Mouse (Mus musculus) neural tube, embryonic 11.5 days (tissue): ENCODE results near the gene Csnk1g1. TPM values are rescaled to one million over a fixed set of nuclear protein-coding genes. Genes with fewer than 3 reads are reported as not detected.

ENCODE experiments used
- ATAC-seq: fragments of 200-750 bp; cut with Nextera tagmentation; 2 replicates; pipeline ENCODE4 v1.8.0; 2017; ENCODE audit warnings: moderate number of reproducible peaks, mild to moderate bottlenecking, moderate TSS enrichment, moderate library complexity; ENCODE audit not compliant: insufficient read depth, low FRiP score, low TSS enrichment
- DNase-seq: peaks from one replicate; pipeline ENCODE4 v3.0.0-alpha.2; 2015; ENCODE audit warnings: low spot score
- H3K27ac ChIP-seq: fragments of 300-500 bp; sonication (generic); 2 replicates; pipeline ENCODE4 v1.5.1; 2014; ENCODE audit warnings: low read depth, mild to moderate bottlenecking, low read length
- H3K27me3 ChIP-seq: fragments of 300-500 bp; sonication (generic); 2 replicates; pipeline ENCODE4 v1.6.1; 2014; ENCODE audit warnings: mild to moderate bottlenecking, low read length, mixed read lengths; ENCODE audit not compliant: control insufficient read depth, insufficient read depth
- H3K36me3 ChIP-seq: fragments of 300-500 bp; sonication (generic); 2 replicates; pipeline ENCODE4 v1.6.1; 2014; ENCODE audit warnings: mild to moderate bottlenecking, low read length, moderate library complexity, mixed read lengths; ENCODE audit not compliant: control insufficient read depth, insufficient read depth
- H3K4me1 ChIP-seq: fragments of 300-500 bp; sonication (generic); 2 replicates; pipeline ENCODE4 v1.6.1; 2014; ENCODE audit warnings: low read length, mixed read lengths; ENCODE audit not compliant: control insufficient read depth, insufficient read depth
- H3K4me2 ChIP-seq: fragments of 300-500 bp; sonication (generic); 2 replicates; pipeline ENCODE4 v1.6.1; 2014; ENCODE audit warnings: low read depth, mild to moderate bottlenecking, moderate library complexity
- H3K4me3 ChIP-seq: fragments of 300-500 bp; sonication (generic); 2 replicates; pipeline ENCODE4 v1.5.1; 2014; ENCODE audit warnings: low read depth, low read length
- H3K9ac ChIP-seq: fragments of 300-500 bp; sonication (generic); 2 replicates; pipeline ENCODE4 v1.6.1; 2014; ENCODE audit warnings: mild to moderate bottlenecking, low read length
- H3K9me3 ChIP-seq: fragments of 300-500 bp; sonication (generic); 2 replicates; pipeline ENCODE4 v1.6.1; 2016; ENCODE audit warnings: low read length; ENCODE audit not compliant: control insufficient read depth
- WGBS: fragments of 180-500 bp; shearing (Covaris S2); extraction: QIAGEN DNeasy Blood & Tissue Kit; methylation state at CpG from one replicate; pipeline ENCODE4 v1.1.7; 2014; 5-methylcytosine and 5-hydroxymethylcytosine counted together
- polyA plus RNA-seq: library from polyadenylated mRNA; unstranded; fragments of >200 nt; fragmentation: Nextera tagmentation; extraction: Ambion mirVana; gene quantifications from 2 replicates; pipeline ENCODE4 v1.2.1, GENCODE M21; 2014

Gene Csnk1g1
- polyA plus RNA-seq, 1 experiment from 2014 or later, result 20.9 TPM

DNA sequence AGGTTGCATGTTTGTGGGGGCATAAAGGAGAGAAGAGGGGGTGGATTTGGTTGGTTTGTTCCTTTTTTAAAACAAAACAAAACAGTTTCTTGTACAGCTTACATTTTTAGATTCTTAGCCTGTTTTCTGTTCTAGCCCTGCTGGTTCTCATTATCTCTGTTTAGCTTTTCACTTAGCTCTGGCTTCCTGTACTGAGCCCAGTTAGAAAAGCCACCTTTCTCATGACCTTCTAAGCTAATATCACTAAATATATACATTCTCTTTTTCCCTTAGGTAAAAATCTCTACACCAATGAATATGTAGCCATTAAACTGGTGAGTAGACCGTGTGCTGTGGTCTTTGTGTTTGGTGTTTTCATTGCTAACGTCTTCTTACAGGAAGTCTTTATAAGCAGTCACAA lies 64.5 kb downstream of the Csnk1g1 start:
- DNase-seq (no peak), ATAC-seq (no peak)
- H3K4me1 ChIP-seq, result 0 out of 2 replicates have a peak, but pooled peaks cover 2% of the 10 kb centered on the region
- no peaks in the 10 kb centered on the region for H3K9me3 ChIP-seq
- WGBS, result 69% methylated on average over 2 of the region's 2 CpGs
- H3K4me2 ChIP-seq, result no peak overlapping the region
- H3K4me3 ChIP-seq, result no peak overlapping the region
- no peak overlapping the region for H3K9ac ChIP-seq
- no peaks in the 10 kb centered on the region for H3K36me3 ChIP-seq
- no peaks in the 10 kb centered on the region for H3K27me3 ChIP-seq
- H3K27ac ChIP-seq, result no peak overlapping the region

DNA sequence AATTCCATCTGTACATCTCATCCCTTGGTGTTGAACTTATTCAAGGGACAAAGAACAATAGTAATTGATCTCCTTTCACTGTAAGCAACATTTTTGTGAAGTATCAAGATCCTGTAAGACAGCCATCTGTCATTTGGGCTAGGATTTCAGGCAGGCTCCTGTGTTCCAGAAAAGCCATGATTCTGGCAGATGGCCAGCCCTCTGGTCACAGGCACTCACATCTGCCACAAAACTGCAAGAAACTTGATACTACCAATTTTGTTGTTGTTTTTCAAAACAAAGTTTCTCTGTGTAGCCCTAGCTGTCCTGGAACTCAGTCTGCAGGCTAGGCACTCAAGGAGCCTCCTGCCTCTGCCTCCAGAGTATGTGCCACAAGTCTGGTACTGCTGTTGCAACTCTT lies 67.2 kb downstream of the Csnk1g1 start:
- peak; percentile 18 for DNase-seq
- no peaks in the 10 kb centered on the region for H3K36me3 ChIP-seq

DNA sequence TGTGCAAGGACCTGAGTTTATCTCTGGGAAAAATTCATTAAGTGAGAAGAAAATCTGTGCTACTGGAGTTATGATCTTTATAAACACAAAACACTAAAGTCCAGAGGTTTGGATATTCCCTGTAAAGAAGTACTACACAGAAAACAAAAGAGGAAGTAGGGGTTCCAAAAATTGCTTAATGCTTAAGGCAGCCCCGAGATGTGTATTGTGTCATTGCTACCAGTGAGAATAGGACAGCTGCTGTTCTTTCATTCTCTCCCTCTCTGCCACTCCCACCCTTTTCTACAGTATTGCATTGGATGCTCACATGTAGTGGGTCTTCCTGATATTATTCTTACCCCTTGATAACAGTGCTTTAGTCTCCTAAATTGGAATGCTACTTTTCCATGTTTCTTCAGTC lies 74.1 kb downstream of the Csnk1g1 start:
- no peak for DNase-seq
- Histone ChIP-seq H3K27ac (no peak overlapping the region), H3K9me3 (no peaks in the 10 kb centered on the region), H3K9ac (no peak overlapping the region), H3K4me1 (no peaks in the 10 kb centered on the region), H3K36me3 (no peaks in the 10 kb centered on the region), H3K4me2 (no peak overlapping the region), H3K4me3 (no peak overlapping the region), H3K27me3 (no peaks in the 10 kb centered on the region)
- 83% methylated on average over 1 of the region's 1 CpGs for WGBS
- no peak for ATAC-seq

More for the DNA sequence above, 67.2 kb downstream of the Csnk1g1 start:
- H3K9ac ChIP-seq, result no peak overlapping the region
- H3K4me2 ChIP-seq, result no peak overlapping the region
- no peak overlapping the region for H3K4me3 ChIP-seq
- H3K9me3 ChIP-seq, result no peaks in the 10 kb centered on the region
- 0 out of 2 replicates have a peak, but pooled peaks cover 2% of the 10 kb centered on the region for H3K4me1 ChIP-seq
- ATAC-seq, result no peak
- H3K27me3 ChIP-seq, result no peaks in the 10 kb centered on the region
- H3K27ac ChIP-seq, result no peak overlapping the region

DNA sequence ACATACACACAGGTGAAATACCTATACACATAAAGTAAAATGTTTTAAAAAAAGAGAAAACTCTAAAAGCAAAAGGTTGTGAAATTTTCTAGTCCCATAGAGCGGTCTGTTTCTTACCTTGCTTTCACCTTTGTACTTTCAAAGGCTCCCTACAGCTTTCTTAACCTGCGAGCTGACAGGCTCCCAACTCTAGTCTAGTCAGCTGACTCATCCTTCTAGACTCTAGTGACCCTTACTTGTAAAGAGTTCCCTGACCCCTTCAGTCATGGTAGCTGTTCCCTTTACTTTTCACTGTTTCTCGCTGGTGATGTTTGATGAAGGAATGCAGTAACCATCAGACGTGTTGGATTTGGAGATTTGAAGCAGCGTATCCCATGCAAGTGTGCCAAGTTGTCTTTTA lies 78.3 kb downstream of the Csnk1g1 start:
- ATAC-seq (no peak), DNase-seq (no peak)
- Histone ChIP-seq H3K27me3 (no peaks in the 10 kb centered on the region), H3K4me2 (no peak overlapping the region), H3K4me3 (no peak overlapping the region), H3K9ac (no peak overlapping the region), H3K4me1 (no peaks in the 10 kb centered on the region), H3K36me3 (no peaks in the 10 kb centered on the region), H3K9me3 (no peaks in the 10 kb centered on the region), H3K27ac (no peak overlapping the region)
- WGBS, result 89% methylated on average over 5 of the region's 5 CpGs

DNA sequence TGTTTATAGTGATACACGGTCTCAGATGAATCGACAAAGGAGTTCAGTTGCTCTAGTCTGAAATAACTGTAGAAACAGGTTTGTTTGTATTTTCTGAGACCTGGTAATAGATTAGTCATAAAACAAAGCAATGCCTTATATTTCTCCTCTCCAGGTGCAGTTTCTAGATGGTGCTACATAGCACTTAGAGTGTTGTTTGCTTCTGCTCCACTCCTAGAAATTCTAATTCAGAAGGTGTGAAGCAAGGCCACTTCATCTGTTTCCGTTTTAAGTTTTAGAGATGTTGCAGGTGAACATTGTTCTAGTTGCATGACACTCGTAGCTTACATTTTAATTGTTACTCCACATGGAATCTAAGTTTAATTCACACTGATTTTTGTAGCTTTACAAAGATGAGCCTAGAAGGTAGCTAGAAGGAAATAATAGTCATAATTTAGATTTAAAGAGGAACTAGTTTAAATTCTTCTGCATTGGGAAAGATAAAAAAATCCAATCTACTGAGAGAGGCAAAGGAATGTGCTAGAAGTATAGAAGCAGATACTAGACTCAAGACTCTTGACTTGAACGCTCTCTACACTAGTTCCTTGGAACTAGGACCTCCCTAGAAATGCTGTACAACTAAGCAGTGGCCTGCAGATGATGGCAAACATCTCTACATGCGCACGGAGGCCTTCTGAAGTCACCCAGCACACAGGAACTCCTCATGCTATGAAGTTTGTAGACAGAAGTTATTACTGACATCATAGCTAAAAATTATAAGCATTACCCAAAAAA lies 87.1 kb downstream of the Csnk1g1 start:
- ATAC-seq (no peak), DNase-seq (no peak)
- no peaks in the 10 kb centered on the region for H3K4me1 ChIP-seq
- H3K27me3 ChIP-seq, result no peaks in the 10 kb centered on the region
- H3K9ac ChIP-seq, result no peak overlapping the region
- no peak overlapping the region for H3K27ac ChIP-seq
- H3K9me3 ChIP-seq, result no peaks in the 10 kb centered on the region
- H3K4me3 ChIP-seq, result no peak overlapping the region
- no peaks in the 10 kb centered on the region for H3K36me3 ChIP-seq
- H3K4me2 ChIP-seq, result no peak overlapping the region
- 93% methylated on average over 7 of the region's 7 CpGs for WGBS

DNA sequence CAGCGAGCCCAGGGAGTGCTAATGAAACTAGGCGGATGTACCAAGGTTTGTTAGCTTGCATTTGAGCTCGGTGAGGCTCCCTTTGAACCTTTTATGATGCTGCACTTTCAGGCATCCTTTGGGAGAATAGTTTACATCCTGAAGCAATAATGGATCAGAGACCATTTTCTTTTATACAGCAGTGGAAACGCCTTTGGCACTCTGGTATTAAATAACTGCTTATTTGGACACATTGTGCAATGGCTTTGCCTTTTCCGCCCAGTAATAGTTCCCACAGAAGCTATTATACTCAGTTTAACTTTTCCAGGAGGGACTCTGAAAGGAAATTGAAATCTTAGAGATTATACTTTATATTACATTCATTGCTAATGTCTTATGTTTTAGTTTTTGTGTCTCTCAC lies 90.2 kb downstream of the Csnk1g1 start:
- Histone ChIP-seq H3K36me3 (no peaks in the 10 kb centered on the region), H3K9me3 (no peaks in the 10 kb centered on the region), H3K9ac (no peak overlapping the region), H3K4me3 (no peak overlapping the region), H3K27ac (no peak overlapping the region), H3K4me2 (no peak overlapping the region), H3K4me1 (no peaks in the 10 kb centered on the region), H3K27me3 (no peaks in the 10 kb centered on the region)
- DNase-seq, result no peak
- 47% methylated on average over 5 of the region's 5 CpGs for WGBS
- ATAC-seq, result no peak

DNA sequence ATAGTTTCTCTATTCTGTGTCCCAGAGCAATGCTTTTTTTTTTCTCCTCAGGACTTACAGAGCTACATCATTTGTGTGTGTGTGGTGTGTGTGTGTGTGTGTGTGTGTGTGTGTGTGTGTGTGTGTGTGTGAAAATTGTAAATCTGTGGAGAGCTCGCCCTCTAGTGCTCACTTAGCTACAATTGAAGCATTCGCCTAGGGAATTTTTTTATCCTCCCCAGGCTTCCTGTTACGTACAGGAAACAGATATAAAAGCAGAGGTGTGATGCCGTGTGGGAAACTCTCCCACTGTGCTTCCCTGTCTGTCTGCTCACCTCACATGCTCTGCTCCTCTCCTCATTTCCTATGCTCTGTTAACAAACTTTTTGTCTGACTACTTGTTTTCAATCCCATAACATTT lies 95.7 kb downstream of the Csnk1g1 start:
- DNase-seq (no peak), ATAC-seq (no peak)
- no peak overlapping the region for H3K4me2 ChIP-seq
- no peaks in the 10 kb centered on the region for H3K9me3 ChIP-seq
- no peaks in the 10 kb centered on the region for H3K4me1 ChIP-seq
- no peak overlapping the region for H3K27ac ChIP-seq
- H3K36me3 ChIP-seq, result no peaks in the 10 kb centered on the region
- H3K27me3 ChIP-seq, result no peaks in the 10 kb centered on the region
- H3K4me3 ChIP-seq, result no peak overlapping the region
- 53% methylated on average over 4 of the region's 4 CpGs for WGBS
- H3K9ac ChIP-seq, result no peak overlapping the region

DNA sequence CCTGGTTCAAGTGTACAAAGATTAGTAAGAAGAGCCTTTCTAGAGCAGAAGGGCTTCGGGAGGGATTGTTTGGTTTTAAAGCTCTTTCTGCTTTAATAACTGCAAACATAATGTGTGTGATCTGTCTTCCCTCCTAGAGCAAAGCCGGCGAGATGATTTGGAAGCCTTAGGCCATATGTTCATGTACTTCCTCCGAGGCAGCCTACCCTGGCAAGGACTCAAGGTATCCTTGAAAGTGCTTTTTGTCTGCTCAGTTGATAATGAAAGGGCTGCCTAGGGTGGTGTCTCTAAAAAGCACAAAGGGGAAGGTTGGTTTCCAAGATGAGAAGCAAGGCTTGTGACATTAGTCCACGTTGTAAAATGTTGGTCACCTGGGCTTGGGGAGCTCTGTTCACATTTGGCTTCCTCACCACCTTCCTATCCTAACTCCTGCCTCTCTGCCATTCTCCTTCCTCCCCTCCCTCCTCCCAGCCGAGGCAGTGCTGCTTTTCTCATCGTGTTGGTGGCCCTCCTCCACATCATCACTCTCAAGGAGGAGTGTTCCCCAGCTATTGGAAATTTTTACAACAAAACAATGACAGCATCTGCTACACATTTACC lies 99.0 kb downstream of the Csnk1g1 start:
- ATAC-seq, result no peak
- Histone ChIP-seq H3K9ac (no peak overlapping the region), H3K4me2 (no peak overlapping the region), H3K9me3 (no peaks in the 10 kb centered on the region), H3K4me3 (no peak overlapping the region), H3K4me1 (no peaks in the 10 kb centered on the region), H3K27ac (no peak overlapping the region), H3K36me3 (no peaks in the 10 kb centered on the region), H3K27me3 (no peaks in the 10 kb centered on the region)
- DNase-seq, result no peak
- 80% methylated on average over 7 of the region's 7 CpGs for WGBS

DNA sequence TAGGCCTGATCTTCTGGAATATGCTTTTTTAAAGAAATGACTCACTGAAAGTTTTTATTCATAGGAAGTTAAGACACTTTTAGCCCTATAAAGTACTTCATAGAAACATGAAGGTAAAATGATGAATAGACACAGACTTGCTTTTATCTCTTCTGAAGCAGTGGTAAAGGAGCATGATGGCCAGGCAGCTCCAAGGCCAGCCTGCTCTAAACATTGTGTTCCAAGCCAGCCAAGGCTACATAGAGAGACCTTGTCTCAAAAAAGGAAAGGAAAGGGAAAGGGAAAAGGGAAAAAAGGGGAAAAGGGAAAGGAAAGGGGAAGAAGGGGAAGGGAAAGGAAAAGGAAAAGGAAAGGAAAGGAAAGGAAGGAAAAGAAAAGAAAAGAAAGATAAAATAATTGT lies 111.9 kb downstream of the Csnk1g1 start:
- no peak for DNase-seq
- H3K4me2 ChIP-seq, result no peak overlapping the region
- no peak overlapping the region for H3K9ac ChIP-seq
- no peaks in the 10 kb centered on the region for H3K4me1 ChIP-seq
- ATAC-seq, result no peak
- no peaks in the 10 kb centered on the region for H3K36me3 ChIP-seq
- H3K9me3 ChIP-seq, result no peaks in the 10 kb centered on the region
- H3K27ac ChIP-seq, result no peak overlapping the region
- no peak overlapping the region for H3K4me3 ChIP-seq
- no peaks in the 10 kb centered on the region for H3K27me3 ChIP-seq
